In genomic region chr12:108760500-108761020, GRCm38 (mm10) we compare ENCODE assay signal across 10 mouse cellular contexts. TPM values are rescaled to one million over a fixed set of nuclear protein-coding genes. Genes with fewer than 3 reads are reported as not detected.
DNase-seq lines count a peak whose midpoint lies in the region; ATAC-seq and TF ChIP-seq lines count a peak whose summit lies in the region.
"Had no signal": no experiment of that assay in that cellular context is flagged by ENCODE, and none has a peak within 500 bp of the region (broad histone marks: within the 10 kb centered on the region; RNA-seq: fewer than 3 reads in every experiment).

No protein-coding gene starts in this region.

- DNase-seq in midbrain, embryonic 11.5 days (ENCODE audit: low spot score, missing footprints): peak; percentile 28
- DNase-seq in lung, postnatal 0 days (ENCODE audit: low spot score): peak; percentile 74
- peak; percentile 78 for DNase-seq in thymus, postnatal 4 days
- no peak for DNase-seq in gastrocnemius, postnatal 25 days
- DNase-seq in forebrain, embryonic 14.5 days (ENCODE audit: low spot score): no peak
- DNase-seq: cerebellum, adult 9-10 months had no signal

- TF ChIP-seq POLR2A in cortical plate, adult 2 months (IDR thresholded peaks at IDR 0.05; ENCODE audit: extremely low read depth, insufficient read depth, low read length): no peak

- H3K4me2 ChIP-seq in midbrain, embryonic 11.5 days: no peak overlapping the region
- no peak overlapping the region for H3K4me2 ChIP-seq in midbrain, embryonic 16.5 days (ENCODE audit: low read length)
- no peak overlapping the region for H3K4me2 ChIP-seq in lung, postnatal 0 days (replicated peaks; ENCODE audit: low read depth, low read length)
- H3K4me2 ChIP-seq in forebrain, embryonic 14.5 days (ENCODE audit: low read length): no peak overlapping the region
- H3K4me2 ChIP-seq: heart, embryonic 13.5 days; limb, embryonic 12.5 days had no signal

- no peaks in the 10 kb centered on the region for H3K9me3 ChIP-seq in midbrain, embryonic 11.5 days (ENCODE audit: control insufficient read depth, low read length)
- H3K9me3 ChIP-seq in midbrain, embryonic 16.5 days (replicated peaks; ENCODE audit: control insufficient read depth, low read length, poor library complexity, severe bottlenecking): no peaks in the 10 kb centered on the region
- H3K9me3 ChIP-seq in lung, postnatal 0 days (ENCODE audit: low read length): no peaks in the 10 kb centered on the region
- H3K9me3 ChIP-seq in forebrain, embryonic 14.5 days (replicated peaks; ENCODE audit: control insufficient read depth, low read length): no peaks in the 10 kb centered on the region
- H3K9me3 ChIP-seq: heart, embryonic 13.5 days; limb, embryonic 12.5 days had no signal

- H3K27ac ChIP-seq in midbrain, embryonic 11.5 days (ENCODE audit: low read depth, low read length): no peak overlapping the region
- no peak overlapping the region for H3K27ac ChIP-seq in midbrain, embryonic 16.5 days (ENCODE audit: low read length)
- H3K27ac ChIP-seq in cortical plate, adult 2 months (ENCODE audit: insufficient read depth, low read length): no peak overlapping the region
- peak overlapping the region; percentile 66; the same call in 1 of the 2 replicates for H3K27ac ChIP-seq in lung, postnatal 0 days (ENCODE audit: low read length)
- H3K27ac ChIP-seq in forebrain, embryonic 14.5 days (ENCODE audit: low read depth, low read length): no peak overlapping the region
- H3K27ac ChIP-seq: heart, embryonic 13.5 days; limb, embryonic 12.5 days had no signal

- H3K27me3 ChIP-seq in midbrain, embryonic 11.5 days (ENCODE audit: control insufficient read depth, insufficient read depth, low read length): no peaks in the 10 kb centered on the region
- H3K27me3 ChIP-seq in midbrain, embryonic 16.5 days (ENCODE audit: control insufficient read depth, insufficient read depth, low read depth, low read length): no peaks in the 10 kb centered on the region
- H3K27me3 ChIP-seq in lung, postnatal 0 days (replicated peaks; ENCODE audit: insufficient read depth, low read length): no peaks in the 10 kb centered on the region
- no peaks in the 10 kb centered on the region for H3K27me3 ChIP-seq in forebrain, embryonic 14.5 days (replicated peaks; ENCODE audit: control insufficient read depth, insufficient read depth, low read length)
- H3K27me3 ChIP-seq: heart, embryonic 13.5 days; limb, embryonic 12.5 days had no signal

- TF ChIP-seq CTCF in cortical plate, adult 2 months (IDR thresholded peaks at IDR 0.05; ENCODE audit: extremely low read depth, insufficient read depth, low read length): peak; percentile 31
- TF ChIP-seq CTCF in lung, postnatal 0 days (IDR thresholded peaks at IDR 0.05): peak; percentile 71

- TF ChIP-seq EP300 in lung, postnatal 0 days (IDR thresholded peaks at IDR 0.05): no peak

- H3K9ac ChIP-seq in midbrain, embryonic 11.5 days (ENCODE audit: low read length): no peak overlapping the region
- H3K9ac ChIP-seq in midbrain, embryonic 16.5 days (ENCODE audit: low read depth, low read length): no peak overlapping the region
- no peak overlapping the region for H3K9ac ChIP-seq in lung, postnatal 0 days (replicated peaks; ENCODE audit: low read depth)
- H3K9ac ChIP-seq in forebrain, embryonic 14.5 days (ENCODE audit: low read length): no peak overlapping the region
- H3K9ac ChIP-seq: heart, embryonic 13.5 days; limb, embryonic 12.5 days had no signal

- no peak for ATAC-seq in midbrain, embryonic 11.5 days (ENCODE audit: low FRiP score)
- ATAC-seq in midbrain, embryonic 16.5 days: no peak
- ATAC-seq in lung, postnatal 0 days: no peak
- ATAC-seq in forebrain, embryonic 14.5 days: no peak

- peaks cover 2% of the 10 kb centered on the region; the same call in 1 of the 2 replicates for H3K4me1 ChIP-seq in midbrain, embryonic 11.5 days (ENCODE audit: control insufficient read depth, insufficient read depth, low read length)
- H3K4me1 ChIP-seq in midbrain, embryonic 16.5 days (ENCODE audit: control insufficient read depth, insufficient read depth, low read length): no peaks in the 10 kb centered on the region
- no peaks in the 10 kb centered on the region for H3K4me1 ChIP-seq in cortical plate, adult 2 months (ENCODE audit: control insufficient read depth, insufficient read depth, low read length)
- no peaks in the 10 kb centered on the region for H3K4me1 ChIP-seq in lung, postnatal 0 days (ENCODE audit: insufficient read depth, low read depth, low read length)
- H3K4me1 ChIP-seq in forebrain, embryonic 14.5 days (ENCODE audit: control insufficient read depth, insufficient read depth, low read length): no peaks in the 10 kb centered on the region

- 70% methylated on average over 9 of the region's 9 CpGs for whole genome bisulfite sequencing in midbrain, embryonic 11.5 days
- 75% methylated on average over 9 of the region's 9 CpGs for WGBS in midbrain, embryonic 16.5 days
- 53% methylated on average over 9 of the region's 9 CpGs for WGBS in lung, postnatal 0 days
- 72% methylated on average over 9 of the region's 9 CpGs for WGBS in forebrain, embryonic 14.5 days

- no peak overlapping the region for H3K4me3 ChIP-seq in midbrain, embryonic 11.5 days (ENCODE audit: low read depth, low read length)
- no peak overlapping the region for H3K4me3 ChIP-seq in midbrain, embryonic 16.5 days (ENCODE audit: low read depth, low read length)
- H3K4me3 ChIP-seq in cortical plate, adult 2 months (ENCODE audit: insufficient read depth, low read length): no peak overlapping the region
- H3K4me3 ChIP-seq in lung, postnatal 0 days (ENCODE audit: low read depth, low read length): no peak overlapping the region
- no peak overlapping the region for H3K4me3 ChIP-seq in forebrain, embryonic 14.5 days (ENCODE audit: low read depth, low read length)
- H3K4me3 ChIP-seq: heart, embryonic 13.5 days; limb, embryonic 12.5 days had no signal

- no peaks in the 10 kb centered on the region for H3K36me3 ChIP-seq in midbrain, embryonic 11.5 days (ENCODE audit: control insufficient read depth, insufficient read depth, low read length)
- H3K36me3 ChIP-seq in midbrain, embryonic 16.5 days (ENCODE audit: control insufficient read depth, insufficient read depth, low read length): no peaks in the 10 kb centered on the region
- H3K36me3 ChIP-seq in lung, postnatal 0 days (ENCODE audit: insufficient read depth, low read length): no peaks in the 10 kb centered on the region
- H3K36me3 ChIP-seq in forebrain, embryonic 14.5 days (ENCODE audit: control insufficient read depth, insufficient read depth, low read length): no peaks in the 10 kb centered on the region
- H3K36me3 ChIP-seq: heart, embryonic 13.5 days; limb, embryonic 12.5 days had no signal

RNA-seq across cellular contexts. Expression of gene Yy1, which starts 32.2 kb away (rescaled TPM):
- polyA plus RNA-seq in midbrain, embryonic 11.5 days (2014; fragmentation: Nextera tagmentation; extraction: Ambion mirVana): 19.0 and 19.5 TPM in 2 replicates
- polyA plus RNA-seq in midbrain, embryonic 16.5 days (2015; fragmentation: Nextera tagmentation; extraction: Ambion mirVana): 10.3 and 11.6 TPM in 2 replicates
- 22.1 and 23.2 TPM in 2 replicates for polyA plus RNA-seq in cortical plate, adult 2 months (2012; rRNA removed)
- 13.7 and 16.2 TPM in 2 replicates for polyA plus RNA-seq in lung, postnatal 0 days (2015; fragmentation: Nextera tagmentation; extraction: Ambion mirVana)
- 10 to 100 TPM; 23.9 to 25.4 TPM for total RNA-seq in gastrocnemius, postnatal 25 days (2021)
- 15.7 and 17.6 TPM in 2 replicates for polyA plus RNA-seq in forebrain, embryonic 14.5 days (2014; fragmentation: Nextera tagmentation; extraction: Ambion mirVana)

RNA-seq across cellular contexts. Expression of gene Degs2, which starts 58.4 kb away (rescaled TPM):
- polyA plus RNA-seq in midbrain, embryonic 11.5 days (2014; fragmentation: Nextera tagmentation; extraction: Ambion mirVana): 1.0 TPM in 2 replicates
- 2.9 and 3.3 TPM in 2 replicates for polyA plus RNA-seq in midbrain, embryonic 16.5 days (2015; fragmentation: Nextera tagmentation; extraction: Ambion mirVana)
- polyA plus RNA-seq in cortical plate, adult 2 months (2012; rRNA removed): 8.5 and 9.4 TPM in 2 replicates
- polyA plus RNA-seq in lung, postnatal 0 days (2015; fragmentation: Nextera tagmentation; extraction: Ambion mirVana): 0.74 and 0.75 TPM in 2 replicates
- total RNA-seq in gastrocnemius, postnatal 25 days (2021): under 1 TPM in 1 of 2 experiments, not detected in 1; 0.19 TPM
- 1.1 and 1.3 TPM in 2 replicates for polyA plus RNA-seq in forebrain, embryonic 14.5 days (2014; fragmentation: Nextera tagmentation; extraction: Ambion mirVana)

Comparison
In these comparisons a context has a peak if more than half of its experiments do, and no peak if none do; other contexts are left out.
1. DNase-seq: peak in midbrain, embryonic 11.5 days (single experiment), lung, postnatal 0 days (single experiment) and thymus, postnatal 4 days (single experiment); none in gastrocnemius, postnatal 25 days (single experiment) and forebrain, embryonic 14.5 days (single experiment).